Comparison of ENCODE assay signal across 25 mouse cellular contexts in the genomic region with DNA sequence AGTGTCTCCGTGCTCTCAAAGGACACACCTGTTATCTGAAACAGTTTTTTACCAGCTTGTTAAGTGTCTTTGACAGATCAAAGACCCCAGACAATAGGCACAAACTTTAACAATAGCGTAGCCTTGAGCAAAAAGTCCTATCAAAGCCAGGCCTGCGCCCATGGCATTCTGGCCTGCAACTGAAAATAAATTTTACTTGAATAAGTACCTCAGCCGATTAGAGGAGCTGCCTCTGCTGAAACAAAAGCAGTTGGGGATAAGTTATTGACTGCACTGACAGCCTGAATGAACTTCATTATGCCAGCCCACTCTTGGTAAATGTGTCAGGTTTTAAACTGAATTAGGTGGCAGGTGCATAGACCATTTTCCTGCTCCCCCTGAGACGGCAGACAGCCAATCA. TPM values are rescaled to one million over a fixed set of nuclear protein-coding genes. Genes with fewer than 3 reads are reported as not detected.
DNase-seq lines count a peak whose midpoint lies in the region; ATAC-seq lines count a peak whose summit lies in the region.
"Had no signal": no experiment of that assay in that cellular context is flagged by ENCODE, and none has a peak within 500 bp of the region (broad histone marks: within the 10 kb centered on the region; RNA-seq: fewer than 3 reads in every experiment).

No protein-coding gene starts in this region.

- no peak for DNase-seq in forebrain, embryonic 14.5 days (ENCODE audit: low spot score)
- no peak for DNase-seq in neural tube, embryonic 10.5 days (ENCODE audit: extremely low spot score, low spot score)
- DNase-seq in thymus, postnatal 4 days: peak; percentile 41
- no peak for DNase-seq in urinary bladder, postnatal 36 days (ENCODE audit: low spot score in 2 of 2)
- DNase-seq: adrenal gland, adult 2 months; cerebellum, adult 18-20 months; cerebellum, postnatal 25 days; embryo, embryonic 11 days; heart, postnatal 10 days; kidney, adult 18-20 months; kidney, postnatal 4 days; lung, adult 18-20 months; lung, postnatal 10 days; right cerebral cortex, postnatal 14 days had no signal

- 0 out of 2 replicates have a peak, but pooled peaks cover 4% of the 10 kb centered on the region for H3K27me3 ChIP-seq in forebrain, embryonic 14.5 days (replicated peaks; ENCODE audit: control insufficient read depth, insufficient read depth, low read length)
- H3K27me3 ChIP-seq in forebrain, embryonic 12.5 days: peaks cover 16% of the 10 kb centered on the region
- H3K27me3 ChIP-seq in neural tube, embryonic 12.5 days (replicated peaks): peaks cover 48% of the 10 kb centered on the region
- H3K27me3 ChIP-seq in neural tube, embryonic 13.5 days: peaks cover 94% of the 10 kb centered on the region
- H3K27me3 ChIP-seq: heart, embryonic 12.5 days; limb, embryonic 13.5 days; liver, embryonic 12.5 days; Patski had no signal

- no peak overlapping the region for H3K4me3 ChIP-seq in forebrain, embryonic 14.5 days (ENCODE audit: low read depth, low read length)
- H3K4me3 ChIP-seq in forebrain, embryonic 12.5 days (replicated peaks): no peak overlapping the region
- no peak overlapping the region for H3K4me3 ChIP-seq in neural tube, embryonic 12.5 days
- H3K4me3 ChIP-seq in neural tube, embryonic 13.5 days: no peak overlapping the region
- H3K4me3 ChIP-seq: heart, embryonic 12.5 days; hindbrain, embryonic 12.5 days; limb, embryonic 13.5 days; liver, embryonic 12.5 days; midbrain, embryonic 12.5 days had no signal

- no peak overlapping the region for H3K27ac ChIP-seq in forebrain, embryonic 14.5 days (ENCODE audit: low read depth, low read length)
- no peak overlapping the region for H3K27ac ChIP-seq in forebrain, embryonic 12.5 days
- H3K27ac ChIP-seq in neural tube, embryonic 12.5 days: no peak overlapping the region
- H3K27ac ChIP-seq in neural tube, embryonic 13.5 days (replicated peaks): no peak overlapping the region
- H3K27ac ChIP-seq: hindbrain, embryonic 12.5 days; limb, embryonic 13.5 days; liver, embryonic 12.5 days; midbrain, embryonic 12.5 days had no signal

- H3K4me2 ChIP-seq in forebrain, embryonic 14.5 days (ENCODE audit: low read length): no peak overlapping the region
- no peak overlapping the region for H3K4me2 ChIP-seq in forebrain, embryonic 12.5 days
- H3K4me2 ChIP-seq in neural tube, embryonic 12.5 days (replicated peaks): no peak overlapping the region
- no peak overlapping the region for H3K4me2 ChIP-seq in neural tube, embryonic 13.5 days
- H3K4me2 ChIP-seq: heart, embryonic 12.5 days; hindbrain, embryonic 12.5 days; limb, embryonic 13.5 days; liver, embryonic 12.5 days; midbrain, embryonic 12.5 days had no signal

- H3K4me1 ChIP-seq in forebrain, embryonic 14.5 days (ENCODE audit: control insufficient read depth, insufficient read depth, low read length): peaks cover 22% of the 10 kb centered on the region
- peaks cover 25% of the 10 kb centered on the region for H3K4me1 ChIP-seq in forebrain, embryonic 12.5 days
- H3K4me1 ChIP-seq in neural tube, embryonic 12.5 days: peaks cover 7% of the 10 kb centered on the region; the same call in 1 of the 2 replicates
- H3K4me1 ChIP-seq in neural tube, embryonic 13.5 days (replicated peaks): peaks cover 14% of the 10 kb centered on the region
- H3K4me1 ChIP-seq: limb, embryonic 13.5 days; liver, embryonic 12.5 days had no signal

- WGBS in forebrain, embryonic 14.5 days: 9% methylated on average over 5 of the region's 5 CpGs
- 23% methylated on average over 5 of the region's 5 CpGs for WGBS in forebrain, embryonic 12.5 days
- WGBS in neural tube, embryonic 12.5 days: 17% methylated on average over 5 of the region's 5 CpGs
- WGBS in neural tube, embryonic 13.5 days: 15% methylated on average over 5 of the region's 5 CpGs

- peak; percentile 32 for ATAC-seq in forebrain, embryonic 14.5 days
- ATAC-seq in forebrain, embryonic 12.5 days (ENCODE audit: low FRiP score): no peak; the same call in 1 of the 2 replicates
- peak; percentile 74 for ATAC-seq in neural tube, embryonic 12.5 days (ENCODE audit: low FRiP score, low read depth)
- peak; percentile 56; the same call in 1 of the 2 replicates for ATAC-seq in neural tube, embryonic 13.5 days (ENCODE audit: low read depth)
- ATAC-seq: liver, embryonic 12.5 days; Patski had no signal

- H3K9me3 ChIP-seq in forebrain, embryonic 14.5 days (replicated peaks; ENCODE audit: control insufficient read depth, low read length): no peaks in the 10 kb centered on the region
- no peaks in the 10 kb centered on the region for H3K9me3 ChIP-seq in forebrain, embryonic 12.5 days
- H3K9me3 ChIP-seq in neural tube, embryonic 12.5 days: no peaks in the 10 kb centered on the region
- H3K9me3 ChIP-seq in neural tube, embryonic 13.5 days: no peaks in the 10 kb centered on the region
- H3K9me3 ChIP-seq: G1E; heart, embryonic 12.5 days; hindbrain, embryonic 12.5 days; limb, embryonic 13.5 days; liver, embryonic 12.5 days; midbrain, embryonic 12.5 days had no signal

- no peaks in the 10 kb centered on the region for H3K36me3 ChIP-seq in forebrain, embryonic 14.5 days (ENCODE audit: control insufficient read depth, insufficient read depth, low read length)
- no peaks in the 10 kb centered on the region for H3K36me3 ChIP-seq in forebrain, embryonic 12.5 days (replicated peaks)
- no peaks in the 10 kb centered on the region for H3K36me3 ChIP-seq in neural tube, embryonic 12.5 days
- H3K36me3 ChIP-seq in neural tube, embryonic 13.5 days: no peaks in the 10 kb centered on the region
- H3K36me3 ChIP-seq: G1E; heart, embryonic 12.5 days; hindbrain, embryonic 12.5 days; limb, embryonic 13.5 days; liver, embryonic 12.5 days; midbrain, embryonic 12.5 days had no signal

- H3K9ac ChIP-seq in forebrain, embryonic 14.5 days (ENCODE audit: low read length): no peak overlapping the region
- H3K9ac ChIP-seq in forebrain, embryonic 12.5 days: no peak overlapping the region
- H3K9ac ChIP-seq in neural tube, embryonic 12.5 days: no peak overlapping the region
- H3K9ac ChIP-seq in neural tube, embryonic 13.5 days: no peak overlapping the region
- H3K9ac ChIP-seq: heart, embryonic 12.5 days; hindbrain, embryonic 12.5 days; limb, embryonic 13.5 days; liver, embryonic 12.5 days; midbrain, embryonic 12.5 days had no signal

RNA-seq across cellular contexts. Expression of gene Olig3, which starts 15.9 kb away (rescaled TPM):
- polyA plus RNA-seq in forebrain, embryonic 14.5 days (2014; fragmentation: Nextera tagmentation; extraction: Ambion mirVana): 1.7 and 1.8 TPM in 2 replicates
- polyA plus RNA-seq in forebrain, embryonic 12.5 days (2016; fragmentation: Nextera tagmentation; extraction: Ambion mirVana): 34.1 and 34.3 TPM in 2 replicates
- polyA plus RNA-seq in neural tube, embryonic 12.5 days (2016; fragmentation: Nextera tagmentation; extraction: Ambion mirVana): 35.7 and 44.0 TPM in 2 replicates
- polyA plus RNA-seq in neural tube, embryonic 13.5 days (2015; fragmentation: Nextera tagmentation; extraction: Ambion mirVana): 21.5 and 26.3 TPM in 2 replicates
- polyA plus RNA-seq: adrenal gland, adult 2 months; G1E; kidney, embryonic 16.5 days; limb, embryonic 13.5 days; liver, embryonic 12.5 days had no signal
